Mouse (Mus musculus) cerebellum, postnatal 10 days (tissue): ENCODE measurements around the gene Pdzd11.

Source experiments
- DNase-seq, 2 experiments: peaks; one replicate each; pipeline ENCODE4 v3.0.0; 2021; ENCODE audit warnings: mixed read lengths in 2 of 2

Gene Pdzd11

GRCm38 (mm10) chrX:100625802-100626793, at the start of gene Pdzd11:
TSS of gene Pdzd11 (minus strand) at chrX:100626568.
- DNase-seq, result peak; percentile 90 to 94

DNA sequence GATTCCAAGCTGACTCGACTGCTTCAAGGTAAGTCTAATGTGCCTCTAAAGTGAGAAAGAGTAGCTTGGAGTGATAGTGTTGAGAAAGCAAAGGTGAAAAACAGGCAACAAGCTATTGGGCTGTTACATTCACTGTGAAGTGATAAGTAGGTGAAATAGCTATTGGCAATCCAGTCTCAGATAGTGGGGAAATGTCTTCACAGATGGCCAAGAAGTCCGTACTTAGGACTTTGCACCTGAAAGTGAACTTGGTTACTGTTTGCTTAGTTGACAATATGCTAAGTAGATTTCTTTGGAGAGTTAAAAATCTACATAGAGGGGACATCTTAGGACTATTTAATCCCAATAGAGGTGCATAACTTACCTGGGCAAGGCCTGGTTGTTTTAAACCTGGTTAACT, 38.5 kb upstream of the Pdzd11 start:
- no peak for DNase-seq

GRCm38 (mm10) chrX:100652848-100653247, 26.5 kb upstream of the Pdzd11 start:
- peak; percentile 3 for DNase-seq

DNA sequence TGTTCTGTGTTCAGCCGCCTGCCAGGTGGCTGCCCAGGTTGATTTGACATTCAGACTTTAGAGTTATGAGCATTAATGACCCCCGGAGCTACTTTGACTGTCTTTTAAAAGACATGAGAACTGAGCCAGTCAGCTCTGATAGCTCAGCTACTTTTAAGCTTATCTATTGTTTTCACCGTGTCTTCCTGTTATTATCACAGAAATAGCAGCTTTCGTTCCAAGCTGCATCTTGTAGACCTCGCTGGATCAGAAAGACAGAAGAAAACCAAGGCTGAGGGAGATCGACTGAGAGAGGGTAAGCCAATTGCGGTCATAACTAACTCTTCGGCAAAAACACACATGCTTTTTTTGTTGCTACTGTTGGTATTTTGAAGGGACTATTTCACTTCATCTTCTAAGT, 12.1 kb upstream of the Pdzd11 start:
- DNase-seq, result no peak

DNA sequence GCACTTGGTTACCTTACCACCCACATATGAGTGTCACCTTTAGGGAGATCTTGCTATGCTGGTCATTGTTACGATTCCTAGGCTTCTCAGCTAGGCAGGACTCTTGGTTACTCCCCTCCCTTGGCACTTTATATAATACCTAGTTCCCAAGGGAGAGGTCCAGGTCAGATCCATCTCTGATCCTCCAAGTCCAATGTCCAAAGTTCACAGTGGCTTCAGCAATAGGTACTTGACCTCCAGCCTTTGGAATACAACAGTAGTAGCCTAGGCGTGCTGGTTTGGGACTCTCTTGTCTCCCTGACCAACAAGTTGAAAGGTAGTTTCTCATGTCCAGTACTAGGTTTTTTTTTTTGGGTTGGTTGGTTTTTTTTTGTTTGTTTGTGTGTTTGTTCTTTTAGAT, 2.7 kb upstream of the Pdzd11 start:
- DNase-seq, result no peak

DNA sequence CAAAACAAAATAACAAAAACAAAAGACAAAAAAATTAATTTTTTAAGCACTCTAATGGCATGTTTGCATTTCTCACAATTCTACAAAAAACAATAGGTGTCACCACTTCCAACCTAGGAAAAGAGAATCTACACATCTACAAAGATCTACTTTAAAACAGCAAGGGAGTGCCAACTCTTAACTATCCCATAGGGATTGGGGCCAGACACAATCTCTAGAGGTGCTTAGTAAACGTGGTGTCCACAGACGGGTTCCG, 894 bp downstream of the Pdzd11 start, which contains the start of gene Kif4:
TSS of gene Kif4 (plus strand) at position 192 of the 256 bp plus-strand sequence.
- no peak for DNase-seq

DNA sequence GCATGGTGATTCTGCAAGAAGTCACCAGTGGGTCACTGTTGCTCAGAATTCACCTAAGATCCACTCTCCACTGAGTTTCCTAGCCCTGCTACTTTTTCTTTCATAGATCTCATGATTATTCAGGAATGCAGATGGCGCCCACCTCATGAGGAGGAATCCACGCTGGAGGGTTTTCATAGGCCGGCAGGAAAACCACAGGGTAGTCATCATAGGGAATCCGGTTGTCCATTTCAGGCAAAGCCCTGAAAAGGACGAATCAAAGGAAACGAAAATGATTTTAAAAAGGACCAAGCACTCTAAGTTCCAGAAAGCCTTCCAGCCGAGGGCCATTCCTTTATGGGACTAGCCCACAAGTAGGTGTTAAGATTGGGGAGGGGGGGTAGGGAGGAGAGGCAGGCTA, 1.2 kb downstream of the Pdzd11 start:
- peak in 1 of 2 experiments; percentile 13 for DNase-seq

- DNase-seq, result no peak
Measured at GRCm38 (mm10) chrX:100624242-100624641, 2.1 kb downstream of the Pdzd11 start.

GRCm38 (mm10) chrX:100621366-100621765, 5.0 kb downstream of the Pdzd11 start:
- DNase-seq, result peak in 1 of 2 experiments; percentile 8

GRCm38 (mm10) chrX:100618488-100618887, 7.9 kb downstream of the Pdzd11 start:
- DNase-seq, result peak in 1 of 2 experiments; percentile 23

DNA sequence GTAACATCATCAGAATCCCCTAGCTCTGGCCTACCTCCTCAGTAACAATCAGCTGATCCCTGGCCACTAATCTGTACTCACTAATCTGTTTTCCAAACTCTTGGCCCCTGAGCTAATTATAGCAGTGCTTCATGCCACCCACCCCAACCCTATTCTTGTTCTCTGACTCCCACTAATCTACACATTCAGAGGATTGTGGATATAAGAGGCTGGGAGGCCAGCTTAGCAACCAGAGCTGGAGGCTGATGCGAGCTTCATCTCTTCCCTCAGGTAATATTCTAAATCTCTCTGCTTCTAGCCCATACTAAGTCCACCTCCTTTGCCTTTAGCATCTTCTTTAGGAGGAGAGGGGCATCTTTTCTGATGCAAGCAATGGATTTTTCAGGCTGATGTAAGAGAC, 21.1 kb downstream of the Pdzd11 start, which contains the start of gene Arr3:
TSS of gene Arr3 (plus strand) at position 184 of the 400 bp plus-strand sequence.
- DNase-seq, result no peak

DNA sequence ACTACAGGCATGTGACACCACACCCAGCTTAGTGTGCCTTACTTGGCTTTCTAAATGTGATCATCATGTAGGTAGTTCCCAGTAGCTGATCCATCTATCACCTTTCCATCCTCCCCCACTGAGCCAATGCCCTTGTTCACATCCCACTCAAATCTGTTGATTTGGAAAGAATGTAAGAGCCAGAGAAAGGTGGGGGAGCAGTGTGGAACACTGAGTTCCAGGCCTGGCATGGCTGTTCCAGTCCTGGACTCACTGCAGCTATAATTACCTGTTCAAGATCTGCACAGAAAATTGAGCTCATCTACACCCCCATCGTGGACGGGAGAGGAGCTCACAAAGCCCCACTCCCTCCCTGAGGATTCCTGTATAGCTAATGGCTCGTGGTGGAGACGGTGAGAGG, 26.6 kb downstream of the Pdzd11 start:
- no peak for DNase-seq

DNA sequence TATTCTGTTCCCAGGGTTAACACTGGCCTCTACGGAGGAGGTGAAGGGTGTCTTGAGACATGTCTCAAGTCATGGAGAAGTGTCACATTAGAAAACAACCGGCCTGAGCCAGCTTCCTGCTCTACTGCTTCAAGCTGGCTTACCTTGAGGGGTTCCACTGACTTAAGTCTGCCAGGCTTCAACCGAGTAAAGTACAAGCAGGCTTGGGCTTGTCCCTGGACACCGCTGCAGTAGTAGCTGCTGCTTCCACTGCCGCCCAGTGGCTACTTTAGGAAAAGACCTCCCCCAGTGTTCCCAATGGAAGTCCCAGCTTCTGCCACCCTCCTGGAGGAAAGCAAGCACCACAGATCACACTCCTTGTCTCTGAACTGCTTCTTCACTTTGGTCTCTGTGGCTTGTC, 28.9 kb downstream of the Pdzd11 start:
- DNase-seq, result peak; percentile 35 to 48

- no peak for DNase-seq
Measured at GRCm38 (mm10) chrX:100594791-100595190, 31.6 kb downstream of the Pdzd11 start, which contains the start of gene P2ry4. TSS of gene P2ry4 (minus strand) at chrX:100594869.
